Mouse (Mus musculus): Measurements from ENCODE around the gene Fgf3. TPM values are rescaled to one million over a fixed set of nuclear protein-coding genes. Genes with fewer than 3 reads are reported as not detected.

Fgf3 gene
- total and polyA plus RNA-seq, 3 experiments, result not detected

DNA sequence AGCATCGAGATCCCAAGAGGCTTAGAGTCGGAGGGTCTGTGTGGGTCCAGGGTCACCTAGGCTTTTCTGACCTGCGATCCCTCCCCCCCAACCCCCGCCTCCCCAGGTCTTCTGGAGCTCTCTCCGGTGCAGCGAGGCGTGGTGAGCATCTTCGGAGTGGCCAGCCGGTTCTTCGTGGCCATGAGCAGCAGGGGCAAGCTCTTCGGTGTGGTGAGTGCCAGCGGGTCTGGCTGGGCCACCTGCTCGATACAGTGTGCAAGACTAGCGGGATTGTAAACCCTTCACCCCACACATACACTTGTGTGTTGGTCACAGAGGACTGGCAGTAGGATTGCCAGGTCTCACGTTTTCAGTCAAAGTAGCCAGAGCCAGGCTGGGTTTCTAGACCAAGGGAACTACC lies 24.2 kb downstream of the Fgf3 start:
- dilution Hi-C loops (cut with MboI; ENCODE audit: extremely low pct_ligation_motif_present, extremely low pct_unique_long_range_greater_than_20kb, low sequenced_read_pairs), result no loop called here
- no peak for DNase-seq (ENCODE audit: extremely low read depth)
- peaks cover 43% of the 10 kb centered on the region for H3K27me3 ChIP-seq (replicated peaks)
- H3K4me3 ChIP-seq (replicated peaks in 1 of 3; ENCODE audit: low read depth in 2 of 3, low read length in 2 of 3, poor library complexity in 1 of 3), result no peak overlapping the region
- no peak overlapping the region for H3K9ac ChIP-seq (ENCODE audit: insufficient read depth, low read depth)
- TF ChIP-seq TCF12 (IDR thresholded peaks at IDR 0.05; ENCODE audit: low read depth, low read length) (no peak), NELFE (IDR thresholded peaks at IDR 0.05; ENCODE audit: low read depth, low read length) (no peak), UBTF (IDR thresholded peaks at IDR 0.05; ENCODE audit: low read depth, low read length) (no peak), JUND (conservative IDR thresholded peaks at IDR 0.05; ENCODE audit: low read depth, low read length) (no peak), USF2 (conservative IDR thresholded peaks at IDR 0.05; ENCODE audit: low read depth, low read length) (no peak), ZC3H11A (IDR thresholded peaks at IDR 0.05; ENCODE audit: low read depth, low read length) (no peak), USF1 (IDR thresholded peaks at IDR 0.05; ENCODE audit: low read depth, low read length) (no peak), HCFC1 (IDR thresholded peaks at IDR 0.05; ENCODE audit: low read depth, low read length) (no peak), MEF2A (IDR thresholded peaks at IDR 0.05; ENCODE audit: borderline replicate concordance, low read depth, low read length) (no peak), EP300 (IDR thresholded peaks at IDR 0.05; ENCODE audit: low read length) (no peak), ETS1 (conservative IDR thresholded peaks at IDR 0.05; ENCODE audit: low read depth, low read length) (no peak), CHD2 (IDR thresholded peaks at IDR 0.05; ENCODE audit: low read length) (no peak), TBP (conservative IDR thresholded peaks at IDR 0.05; ENCODE audit: low read depth, low read length) (no peak), RAD21 (IDR thresholded peaks at IDR 0.05; ENCODE audit: low read depth, low read length) (no peak), POLR2AphosphoS2 (IDR thresholded peaks at IDR 0.05; ENCODE audit: low read depth, low read length) (no peak), RCOR1 (conservative IDR thresholded peaks at IDR 0.05; ENCODE audit: low read depth, low read length) (no peak), SMC3 (IDR thresholded peaks at IDR 0.05; ENCODE audit: low read depth, low read length) (no peak), MAZ (IDR thresholded peaks at IDR 0.05; ENCODE audit: low read depth, low read length) (no peak), SIN3A (IDR thresholded peaks at IDR 0.05; ENCODE audit: low read length) (no peak), ELF1 (IDR thresholded peaks at IDR 0.05; ENCODE audit: low read depth, low read length) (no peak)
- H3K4me2 ChIP-seq (ENCODE audit: insufficient read depth, low read depth, poor library complexity, severe bottlenecking), result no peak overlapping the region
- H3K36me3 ChIP-seq (replicated peaks in 1 of 2; ENCODE audit: control insufficient read depth in 1 of 2, insufficient read depth in 1 of 2, low read length in 1 of 2), result no peaks in the 10 kb centered on the region
- in situ Hi-C loops (cut with MboI; ENCODE audit: low pct_ligation_motif_present, low pct_unique_long_range_greater_than_20kb, low sequenced_read_pairs), result no loop called here
- H3K4me1 ChIP-seq (ENCODE audit: control insufficient read depth in 1 of 2, insufficient read depth in 2 of 2), result peaks cover 0 to 10% of the 10 kb centered on the region in 2 experiments; a peak in 1 of 4 replicates
- H3K27ac ChIP-seq (ENCODE audit: insufficient read depth, low read depth), result no peak overlapping the region
- peaks cover 12% of the 10 kb centered on the region for H3K9me3 ChIP-seq (replicated peaks; ENCODE audit: low read length)
- no peaks in the 10 kb centered on the region for H3K79me2 ChIP-seq (replicated peaks; ENCODE audit: control insufficient read depth, extremely low read depth, insufficient read depth, poor library complexity, severe bottlenecking)

DNA sequence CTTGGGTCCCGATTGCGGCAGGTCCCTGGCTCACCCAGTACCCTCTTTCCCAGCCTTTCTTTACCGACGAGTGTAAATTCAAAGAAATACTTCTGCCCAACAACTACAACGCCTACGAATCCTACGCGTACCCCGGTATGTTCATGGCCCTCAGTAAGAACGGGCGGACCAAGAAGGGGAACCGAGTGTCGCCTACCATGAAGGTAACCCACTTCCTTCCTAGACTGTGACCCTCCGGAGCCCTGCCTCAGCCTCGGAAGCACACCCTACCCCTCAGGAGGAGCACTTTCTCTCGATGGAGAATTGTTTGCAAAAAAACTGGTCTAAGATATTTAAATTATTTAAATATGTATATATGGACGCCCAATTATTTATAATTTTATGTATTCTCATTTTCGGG lies 24.8 kb downstream of the Fgf3 start:
- peaks cover 49% of the 10 kb centered on the region for H3K27me3 ChIP-seq (replicated peaks)
- DNase-seq (ENCODE audit: extremely low read depth), result no peak
- H3K4me2 ChIP-seq (ENCODE audit: insufficient read depth, low read depth, poor library complexity, severe bottlenecking), result no peak overlapping the region
- peaks cover 0 to 6% of the 10 kb centered on the region in 2 experiments; a peak in 1 of 4 replicates for H3K4me1 ChIP-seq (ENCODE audit: control insufficient read depth in 1 of 2, insufficient read depth in 2 of 2)
- no peak overlapping the region for H3K4me3 ChIP-seq (replicated peaks in 1 of 3; ENCODE audit: low read depth in 2 of 3, low read length in 2 of 3, poor library complexity in 1 of 3)
- TF ChIP-seq MXI1 (IDR thresholded peaks at IDR 0.05; ENCODE audit: low read depth, low read length), result no peak
- TF ChIP-seq ZNF384 (IDR thresholded peaks at IDR 0.05; ENCODE audit: low read depth, low read length), result no peak
- no peak for TF ChIP-seq MAFK (IDR thresholded peaks at IDR 0.05; ENCODE audit: insufficient replicate concordance, low read length)
- TF ChIP-seq ELF1 (IDR thresholded peaks at IDR 0.05; ENCODE audit: low read depth, low read length), result no peak
- no peak overlapping the region for H3K27ac ChIP-seq (ENCODE audit: insufficient read depth, low read depth)
- no peaks in the 10 kb centered on the region for H3K79me2 ChIP-seq (replicated peaks; ENCODE audit: control insufficient read depth, extremely low read depth, insufficient read depth, poor library complexity, severe bottlenecking)
- in situ Hi-C loops (cut with MboI; ENCODE audit: low pct_ligation_motif_present, low pct_unique_long_range_greater_than_20kb, low sequenced_read_pairs), result no loop called here
- no peak overlapping the region for H3K9ac ChIP-seq (ENCODE audit: insufficient read depth, low read depth)
- no peaks in the 10 kb centered on the region for H3K36me3 ChIP-seq (replicated peaks in 1 of 2; ENCODE audit: control insufficient read depth in 1 of 2, insufficient read depth in 1 of 2, low read length in 1 of 2)
- dilution Hi-C loops (cut with MboI; ENCODE audit: extremely low pct_ligation_motif_present, extremely low pct_unique_long_range_greater_than_20kb, low sequenced_read_pairs), result no loop called here
- peaks cover 12% of the 10 kb centered on the region for H3K9me3 ChIP-seq (replicated peaks; ENCODE audit: low read length)
